Mouse (Mus musculus) ES-E14 (cell line): Measurements from ENCODE around the gene Theg. TPM values are rescaled to one million over a fixed set of nuclear protein-coding genes. Genes with fewer than 3 reads are reported as not detected.
A peak's percentile ranks its signal among the peaks of the same experiment; 100 is the strongest.

Experiments
- DNase-seq: peaks from one replicate; pipeline ENCODE4 v3.0.0-alpha.2; 2013; ENCODE audit warnings: low read depth, low spot score
- H3K27ac ChIP-seq: 2 replicates; pipeline ENCODE4 v1.5.1; 2012; ENCODE audit warnings: low read depth, mild to moderate bottlenecking, low read length, moderate library complexity, mixed read lengths; ENCODE audit not compliant: poor library complexity, insufficient read depth, severe bottlenecking
- H3K36me3 ChIP-seq: 2 replicates; pipeline ENCODE4 v1.6.1; 2012; ENCODE audit warnings: mild to moderate bottlenecking, low read length, moderate library complexity, mixed read lengths; ENCODE audit not compliant: control insufficient read depth, poor library complexity, insufficient read depth, severe bottlenecking
- H3K4me1 ChIP-seq, 2 experiments: fragments of 150-350 bp in 1 of 2; sonication (generic) in 1 of 2; 2 replicates each; pipeline ENCODE4 v1.6.1; 2012; ENCODE audit warnings: low read length in 2 of 2, mild to moderate bottlenecking in 1 of 2, mixed read lengths in 1 of 2; ENCODE audit not compliant: control insufficient read depth in 2 of 2, insufficient read depth in 2 of 2, poor library complexity in 1 of 2
- H3K4me3 ChIP-seq, 2 experiments: fragments of 150-350 bp in 1 of 2; sonication (generic) in 1 of 2; 2 replicates each; pipeline ENCODE4 v1.5.1; 2012; ENCODE audit warnings: low read length in 2 of 2, low read depth in 1 of 2, mild to moderate bottlenecking in 1 of 2, mixed read lengths in 1 of 2; ENCODE audit not compliant: insufficient read depth in 1 of 2, poor library complexity in 1 of 2, severe bottlenecking in 1 of 2
- H3K9ac ChIP-seq: 2 replicates; pipeline ENCODE4 v1.6.1; 2012; ENCODE audit warnings: low read depth, mild to moderate bottlenecking, low read length, mixed read lengths; ENCODE audit not compliant: poor library complexity, insufficient read depth, severe bottlenecking
- H3K9me3 ChIP-seq: fragments of 150-350 bp; sonication (generic); 2 replicates; pipeline ENCODE4 v1.6.1; 2012; ENCODE audit warnings: low read depth, mild to moderate bottlenecking, low read length; ENCODE audit not compliant: control insufficient read depth, insufficient read depth
- CHD2 ChIP-seq: IDR thresholded peaks from 2 replicates; pipeline ENCODE4 v1.6.1; 2014; ENCODE audit warnings: mild to moderate bottlenecking, low read depth, low read length, inconsistent platforms
- HCFC1 ChIP-seq: IDR thresholded peaks from 2 replicates; pipeline ENCODE4 v1.6.1; 2012; ENCODE audit warnings: low read length, inconsistent platforms, borderline replicate concordance; ENCODE audit not compliant: insufficient read depth
- MAFK ChIP-seq: IDR thresholded peaks from 2 replicates; pipeline ENCODE4 v1.6.1; 2014; ENCODE audit warnings: mild to moderate bottlenecking, low read depth, low read length, inconsistent platforms; ENCODE audit not compliant: insufficient read depth
- ZC3H11A ChIP-seq: IDR thresholded peaks from 2 replicates; pipeline ENCODE4 v1.6.1; 2012; ENCODE audit warnings: low read depth, mild to moderate bottlenecking, inconsistent platforms, low read length, borderline replicate concordance
- ZNF384 ChIP-seq: IDR thresholded peaks from 2 replicates; pipeline ENCODE4 v1.6.1; 2012; ENCODE audit warnings: low read depth, low read length, inconsistent platforms
- in situ Hi-C, 2 experiments: fragments of 600-800 bp; cut with MboI; formaldehyde crosslinking; loops; one replicate each; pipeline ENCODE4 v1.15.1; 2025; ENCODE audit warnings: low sequenced_read_pairs in 2 of 2, inconsistent platforms in 1 of 2; ENCODE audit not compliant: unreplicated experiment in 2 of 2
- total RNA-seq: library from RNA; depleted of rRNA; stranded (reverse); fragments of 300-350 nt; gene quantifications from 2 replicates; pipeline ENCODE4 v1.2.3, GENCODE M21; 2012

The Theg gene
- total RNA-seq, 1 experiment = not detected

GRCm38 (mm10) chr10:79597051-79597935 lies 10.2 kb upstream of the Theg start:
- DNase-seq = no peak
- TF ChIP-seq ZNF384 = no peak
- TF ChIP-seq HCFC1 = no peak
- no peak for TF ChIP-seq CHD2
- TF ChIP-seq MAFK = no peak
- no peak for TF ChIP-seq ZC3H11A
- H3K9me3 ChIP-seq = no peaks in the 10 kb centered on the region
- H3K9ac ChIP-seq = no peak overlapping the region
- H3K4me1 ChIP-seq = no peaks in the 10 kb centered on the region
- no peak overlapping the region for H3K27ac ChIP-seq
- in situ Hi-C loops = loop anchor here (5.0 to 10.0 kb wide), 2 partner anchors 50 to 58 kb away; partner anchors contain the start of gene Odf3l2 (in 1 of the 2)
- H3K36me3 ChIP-seq = no peaks in the 10 kb centered on the region
- H3K4me3 ChIP-seq = no peak overlapping the region

GRCm38 (mm10) chr10:79595590-79595929 lies 8.4 kb upstream of the Theg start:
- H3K4me1 ChIP-seq = no peaks in the 10 kb centered on the region
- no peaks in the 10 kb centered on the region for H3K36me3 ChIP-seq
- no peak overlapping the region for H3K4me3 ChIP-seq
- in situ Hi-C loops = loop anchor here (5.0 to 10.0 kb wide), 2 partner anchors 52 to 59 kb away; partner anchors contain the start of gene Odf3l2 (in 1 of the 2)
- no peak for DNase-seq
- no peaks in the 10 kb centered on the region for H3K9me3 ChIP-seq
- no peak overlapping the region for H3K27ac ChIP-seq
- TF ChIP-seq MAFK = no peak
- no peak for TF ChIP-seq HCFC1
- no peak for TF ChIP-seq ZC3H11A
- TF ChIP-seq ZNF384 = no peak
- TF ChIP-seq CHD2 = no peak
- no peak overlapping the region for H3K9ac ChIP-seq

- peak; percentile 67 for DNase-seq
These were observed 7.9 kb upstream of the Theg start for GRCm38 (mm10) chr10:79594872-79595589.

GRCm38 (mm10) chr10:79594111-79594510 lies 7.0 kb upstream of the Theg start:
- TF ChIP-seq ZC3H11A = no peak
- no peak for TF ChIP-seq CHD2
- TF ChIP-seq MAFK = no peak
- TF ChIP-seq ZNF384 = no peak
- no peak for TF ChIP-seq HCFC1
- no peak for DNase-seq
- in situ Hi-C loops = loop anchor here in 1 of 2 experiments (10.0 kb wide), 1 partner anchor 61 kb away; no protein-coding TSS in a partner anchor
- no peaks in the 10 kb centered on the region for H3K36me3 ChIP-seq
- no peak overlapping the region for H3K9ac ChIP-seq
- no peak overlapping the region for H3K4me3 ChIP-seq
- H3K9me3 ChIP-seq = no peaks in the 10 kb centered on the region
- H3K4me1 ChIP-seq = no peaks in the 10 kb centered on the region
- no peak overlapping the region for H3K27ac ChIP-seq

More at GRCm38 (mm10) chr10:79594872-79595589, 7.9 kb upstream of the Theg start:
- H3K4me1 ChIP-seq = no peaks in the 10 kb centered on the region
- no peak overlapping the region for H3K4me3 ChIP-seq
- no peak overlapping the region for H3K27ac ChIP-seq
- in situ Hi-C loops = loop anchor here (5.0 to 10.0 kb wide), 2 partner anchors 52 to 60 kb away; partner anchors contain the start of gene Odf3l2 (in 1 of the 2)
- no peak for TF ChIP-seq ZNF384
- TF ChIP-seq HCFC1 = no peak
- no peak for TF ChIP-seq CHD2
- TF ChIP-seq ZC3H11A = peak; percentile 71; the same call in 1 of the 2 replicates
- peak; percentile 47; the same call in 1 of the 2 replicates for TF ChIP-seq MAFK
- no peaks in the 10 kb centered on the region for H3K9me3 ChIP-seq
- H3K9ac ChIP-seq = no peak overlapping the region
- H3K36me3 ChIP-seq = no peaks in the 10 kb centered on the region
